Mouse (Mus musculus) cortical plate, adult 2 months (tissue): ENCODE data around the gene Ptprg. TPM values are rescaled to one million over a fixed set of nuclear protein-coding genes. Genes with fewer than 3 reads are reported as not detected.

Source experiments
- H3K27ac ChIP-seq: fragments of 200-500 bp; 2 replicates; pipeline ENCODE4 v1.5.1; 2012; ENCODE audit warnings: low read length, control low read depth, inconsistent platforms; ENCODE audit not compliant: insufficient read depth
- H3K4me1 ChIP-seq: fragments of 200-500 bp; 2 replicates; pipeline ENCODE4 v1.6.1; 2011; ENCODE audit warnings: low read length; ENCODE audit not compliant: control insufficient read depth, insufficient read depth
- H3K4me3 ChIP-seq: fragments of 200-500 bp; 2 replicates; pipeline ENCODE4 v1.5.1; 2011; ENCODE audit warnings: mild to moderate bottlenecking, low read length, control low read depth; ENCODE audit not compliant: insufficient read depth
- CTCF ChIP-seq: fragments of 200-500 bp; IDR thresholded peaks from 2 replicates; pipeline ENCODE4 v1.5.1; 2011; ENCODE audit warnings: mild to moderate bottlenecking, control low read depth, low read length; ENCODE audit not compliant: insufficient read depth; ENCODE audit errors: extremely low read depth
- POLR2A ChIP-seq: fragments of 200-500 bp; IDR thresholded peaks from 2 replicates; pipeline ENCODE4 v1.6.1; 2011; ENCODE audit warnings: mild to moderate bottlenecking, low read length, control low read depth; ENCODE audit not compliant: insufficient read depth; ENCODE audit errors: extremely low read depth
- polyA plus RNA-seq: library from polyadenylated mRNA; depleted of rRNA; stranded (reverse); fragments of >200 nt; gene quantifications from 2 replicates; pipeline ENCODE4 v1.2.3, GENCODE M21; 2012

The Ptprg gene
- polyA plus RNA-seq, 1 experiment = 27.9 TPM

- TF ChIP-seq CTCF (no peak), POLR2A (no peak)
- Histone ChIP-seq H3K4me3 (no peak overlapping the region), H3K27ac (no peak overlapping the region), H3K4me1 (no peaks in the 10 kb centered on the region)
These were observed 583.2 kb downstream of the Ptprg start for GRCm38 (mm10) chr14:12136536-12136935.

DNA sequence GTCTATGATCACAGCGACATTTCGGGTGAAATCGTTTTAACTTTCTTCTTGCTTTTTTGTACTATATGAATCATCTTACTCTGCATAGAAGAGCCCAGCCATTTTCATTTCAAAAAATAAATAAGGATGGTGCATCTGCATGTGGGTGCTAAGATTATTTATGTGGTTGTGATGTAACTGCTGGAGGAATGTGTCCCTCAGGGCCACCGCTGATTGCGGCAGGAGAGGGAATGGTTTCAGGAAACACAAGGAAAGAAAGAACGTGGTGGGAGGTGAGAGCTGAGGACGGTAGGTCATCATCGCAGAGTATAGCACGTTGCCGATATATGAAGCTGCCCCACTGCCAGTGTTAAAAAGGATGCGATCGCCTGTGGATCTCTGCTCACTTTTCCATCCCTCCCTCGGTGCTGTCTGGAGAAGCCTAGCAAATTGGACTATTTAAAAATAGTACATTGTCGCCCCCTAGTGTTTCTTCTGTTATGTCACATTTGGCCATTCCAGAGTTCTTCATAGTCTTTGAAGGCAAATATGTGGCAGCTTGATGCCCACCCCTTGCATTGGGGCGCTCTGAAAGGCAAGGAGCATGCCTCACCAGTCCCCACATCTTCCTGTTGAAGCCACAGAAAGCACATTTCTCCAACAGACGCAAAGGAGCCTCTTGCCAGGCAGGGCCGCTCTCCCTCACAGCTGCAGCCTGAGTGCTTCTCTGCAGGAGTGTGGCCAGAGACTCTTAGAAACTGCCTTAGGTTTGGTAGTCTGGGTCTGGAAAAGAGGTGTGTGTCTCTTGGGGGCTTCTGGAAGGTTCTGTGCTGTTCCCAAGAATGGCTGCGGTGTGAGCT lies 586.5 kb downstream of the Ptprg start:
- Histone ChIP-seq H3K4me3 (peak overlapping the region; percentile 22; the same call in 1 of the 2 replicates), H3K27ac (no peak overlapping the region), H3K4me1 (no peaks in the 10 kb centered on the region)
- TF ChIP-seq CTCF (peak; percentile 43), POLR2A (0 out of 2 replicates have a peak, but pooled peaks have one; percentile 24)

- no peak overlapping the region for H3K4me3 ChIP-seq
- H3K4me1 ChIP-seq = no peaks in the 10 kb centered on the region
- TF ChIP-seq CTCF (no peak), POLR2A (no peak)
- H3K27ac ChIP-seq = no peak overlapping the region
These were observed 590.7 kb downstream of the Ptprg start for GRCm38 (mm10) chr14:12143941-12144485.

DNA sequence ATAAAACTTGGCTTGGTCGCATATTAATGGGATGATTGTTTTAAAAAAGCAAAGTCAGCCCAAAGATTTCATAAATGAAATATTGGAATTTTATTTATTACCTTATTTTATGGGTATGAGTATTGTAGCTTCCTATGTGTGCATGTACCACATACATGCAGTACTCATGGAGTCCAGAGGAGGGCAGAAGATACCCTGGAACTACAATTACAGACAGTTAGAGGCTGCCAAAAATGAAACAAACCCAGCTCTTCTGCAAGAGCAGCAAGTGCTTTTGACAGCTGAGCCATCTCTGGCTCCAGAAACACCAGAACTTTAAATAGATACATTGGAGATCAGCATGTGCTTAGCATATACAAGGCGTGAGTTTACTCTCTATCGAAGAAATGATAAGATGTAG lies 592.6 kb downstream of the Ptprg start:
- Histone ChIP-seq H3K4me1 (no peaks in the 10 kb centered on the region), H3K27ac (no peak overlapping the region), H3K4me3 (no peak overlapping the region)
- TF ChIP-seq CTCF (no peak), POLR2A (no peak)

DNA sequence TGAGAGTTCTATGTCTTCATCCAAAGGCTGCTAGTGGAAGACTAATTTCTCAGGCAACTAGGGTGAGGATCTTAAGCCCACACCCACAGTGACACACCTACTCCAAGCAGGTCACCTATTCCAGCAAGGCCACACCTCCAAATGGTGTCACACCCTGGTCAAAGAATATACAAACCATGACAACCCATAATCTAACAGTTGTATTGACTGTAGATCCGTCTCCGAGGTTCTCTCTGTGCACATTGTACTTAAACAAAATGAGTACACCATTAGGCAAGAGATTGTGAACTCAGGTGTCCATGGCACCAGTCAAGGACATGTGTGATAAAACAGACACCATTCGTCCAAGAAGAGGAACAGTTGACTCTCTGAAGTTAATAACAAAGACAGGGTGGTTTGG lies 596.2 kb downstream of the Ptprg start:
- Histone ChIP-seq H3K4me1 (no peaks in the 10 kb centered on the region), H3K27ac (no peak overlapping the region), H3K4me3 (no peak overlapping the region)
- TF ChIP-seq CTCF (no peak), POLR2A (no peak)

DNA sequence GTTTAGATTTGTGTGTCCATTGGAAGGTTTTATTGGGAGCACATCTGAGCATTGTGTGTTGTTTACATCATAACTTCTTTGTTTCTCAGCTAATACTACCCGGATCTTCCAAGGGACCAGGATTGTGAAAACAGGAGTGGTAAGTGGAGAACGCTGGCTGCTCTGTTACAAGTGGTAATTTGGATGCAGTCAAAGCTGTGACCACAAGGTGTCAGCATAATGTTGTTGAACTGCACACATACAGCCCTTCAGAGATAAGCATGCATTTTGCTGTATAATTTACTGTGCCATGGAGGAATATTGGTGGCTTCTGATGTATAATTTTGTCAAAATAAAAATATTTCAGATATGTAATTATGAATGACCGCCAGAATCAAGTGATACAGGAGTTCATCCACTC lies 598.6 kb downstream of the Ptprg start:
- TF ChIP-seq POLR2A = no peak
- TF ChIP-seq CTCF = peak; percentile 82

GRCm38 (mm10) chr14:12152748-12153147 lies 599.4 kb downstream of the Ptprg start:
- no peak for TF ChIP-seq CTCF
- TF ChIP-seq POLR2A = no peak
- Histone ChIP-seq H3K4me3 (no peak overlapping the region), H3K4me1 (no peaks in the 10 kb centered on the region), H3K27ac (no peak overlapping the region)

More for the DNA sequence above, 598.6 kb downstream of the Ptprg start:
- Histone ChIP-seq H3K27ac (no peak overlapping the region), H3K4me1 (no peaks in the 10 kb centered on the region), H3K4me3 (no peak overlapping the region)

DNA sequence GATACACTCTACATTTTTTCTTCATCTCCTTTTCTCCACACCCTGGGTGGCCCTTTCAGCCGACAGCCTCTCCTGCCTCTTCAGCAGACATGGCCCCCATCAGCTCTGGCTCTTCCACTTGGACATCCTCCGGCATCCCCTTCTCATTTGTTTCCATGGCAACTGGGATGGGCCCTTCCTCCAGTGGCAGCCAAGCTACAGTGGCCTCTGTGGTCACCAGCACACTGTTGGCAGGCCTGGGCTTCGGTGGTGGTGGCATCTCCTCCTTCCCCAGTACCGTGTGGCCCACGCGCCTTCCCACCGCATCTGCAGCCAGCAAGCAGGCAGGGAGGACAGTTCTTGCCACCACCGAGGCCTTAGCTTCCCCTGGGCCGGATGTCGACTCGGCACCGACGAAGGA lies 600.3 kb downstream of the Ptprg start:
- Histone ChIP-seq H3K27ac (no peak overlapping the region), H3K4me3 (no peak overlapping the region), H3K4me1 (no peaks in the 10 kb centered on the region)
- TF ChIP-seq CTCF = no peak
- TF ChIP-seq POLR2A = no peak

- TF ChIP-seq POLR2A (no peak), CTCF (no peak)
- 0 out of 2 replicates have a peak, but pooled peaks cover 1% of the 10 kb centered on the region for H3K4me1 ChIP-seq
- no peak overlapping the region for H3K27ac ChIP-seq
- no peak overlapping the region for H3K4me3 ChIP-seq
These were observed 608.5 kb downstream of the Ptprg start for GRCm38 (mm10) chr14:12161738-12162310.

DNA sequence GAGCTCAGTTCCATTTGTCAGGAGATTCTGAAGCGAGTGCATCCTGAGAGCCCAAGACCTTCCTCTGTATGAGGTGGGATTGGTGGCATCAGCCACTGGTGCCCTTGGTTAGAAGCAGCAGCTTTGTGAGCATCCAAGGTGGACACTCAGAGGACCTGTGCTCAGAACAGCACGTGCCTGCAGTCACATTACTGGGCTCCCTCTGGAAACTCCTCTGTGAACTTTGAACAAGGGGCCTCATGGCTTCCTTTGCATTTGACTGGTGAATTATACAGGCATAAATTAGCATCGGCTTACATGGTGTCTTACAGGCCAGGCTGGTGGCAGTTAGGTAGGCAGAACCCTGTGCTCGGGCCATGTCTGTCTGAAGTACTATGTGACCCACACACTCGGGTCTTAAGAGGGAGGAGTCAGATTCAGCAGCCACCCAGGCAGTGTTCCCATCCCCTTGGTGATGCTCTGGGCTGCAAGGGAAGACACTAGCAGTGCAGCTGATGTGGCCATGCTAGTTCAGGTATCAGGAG lies 609.1 kb downstream of the Ptprg start:
- Histone ChIP-seq H3K4me1 (0 out of 2 replicates have a peak, but pooled peaks cover 1% of the 10 kb centered on the region), H3K4me3 (no peak overlapping the region), H3K27ac (no peak overlapping the region)
- no peak for TF ChIP-seq CTCF
- TF ChIP-seq POLR2A = no peak
